Mouse (Mus musculus): ENCODE results near the gene St6galnac5. TPM values are rescaled to one million over a fixed set of nuclear protein-coding genes. Genes with fewer than 3 reads are reported as not detected.

St6galnac5 gene
- polyA plus RNA-seq, 1 experiment, result not detected

DNA sequence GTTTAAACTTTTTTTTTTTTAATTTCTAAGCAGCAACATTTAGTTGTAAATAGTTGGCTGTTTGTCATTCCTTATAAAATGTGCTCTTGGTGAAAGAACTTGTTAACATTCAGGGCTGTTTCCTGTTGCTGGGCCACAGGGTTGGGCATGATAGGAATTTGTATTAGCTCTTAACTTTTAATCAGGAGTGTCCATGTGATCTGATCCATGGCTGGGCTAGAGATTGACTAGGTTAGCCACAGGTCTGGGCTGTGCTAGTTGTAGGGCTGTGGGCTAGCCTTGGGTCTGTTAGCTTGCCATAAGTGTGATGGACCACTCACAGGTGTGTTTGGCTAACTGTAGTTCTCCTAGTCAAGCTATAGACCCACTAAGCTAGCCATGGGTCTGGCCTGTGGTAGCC lies 138.1 kb downstream of the St6galnac5 start:
- Histone ChIP-seq H3K4me1 (ENCODE audit: control insufficient read depth, insufficient read depth, low read length) (peaks cover 19% of the 10 kb centered on the region), H3K4me3 (ENCODE audit: insufficient read depth, low read depth, low read length) (no peak overlapping the region), H3K27ac (ENCODE audit: insufficient read depth, low read depth, low read length) (no peak overlapping the region)
- TF ChIP-seq CTCF (IDR thresholded peaks at IDR 0.05; ENCODE audit: insufficient read depth, low read depth, low read length) (no peak), POLR2A (IDR thresholded peaks at IDR 0.05; ENCODE audit: insufficient read depth, low read depth, low read length) (no peak)

DNA sequence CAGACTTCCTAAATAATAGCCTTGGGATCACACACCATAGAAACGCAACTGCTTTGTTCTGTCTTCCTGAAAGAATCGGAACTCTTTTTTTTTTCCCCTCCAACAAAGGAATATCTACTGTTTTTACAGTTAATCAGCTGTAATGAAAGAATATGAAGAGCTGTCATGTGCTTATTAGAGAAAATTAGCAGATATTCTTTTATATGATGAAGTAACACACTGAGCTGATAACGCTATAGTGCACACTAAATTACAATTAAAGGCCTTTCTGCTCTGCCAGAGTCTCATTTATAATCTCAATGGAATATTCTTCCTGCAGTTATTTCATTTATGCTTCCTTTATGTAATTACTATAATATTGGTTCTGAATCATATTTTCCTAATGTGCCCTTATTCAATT lies 139.4 kb downstream of the St6galnac5 start:
- Histone ChIP-seq H3K27ac (ENCODE audit: insufficient read depth, low read depth, low read length) (no peak overlapping the region), H3K4me1 (ENCODE audit: control insufficient read depth, insufficient read depth, low read length) (peaks cover 19% of the 10 kb centered on the region), H3K4me3 (ENCODE audit: insufficient read depth, low read depth, low read length) (no peak overlapping the region)
- TF ChIP-seq POLR2A (IDR thresholded peaks at IDR 0.05; ENCODE audit: insufficient read depth, low read depth, low read length), result no peak
- TF ChIP-seq CTCF (IDR thresholded peaks at IDR 0.05; ENCODE audit: insufficient read depth, low read depth, low read length), result no peak
- WGBS, result 48% methylated on average over 3 of the region's 3 CpGs

DNA sequence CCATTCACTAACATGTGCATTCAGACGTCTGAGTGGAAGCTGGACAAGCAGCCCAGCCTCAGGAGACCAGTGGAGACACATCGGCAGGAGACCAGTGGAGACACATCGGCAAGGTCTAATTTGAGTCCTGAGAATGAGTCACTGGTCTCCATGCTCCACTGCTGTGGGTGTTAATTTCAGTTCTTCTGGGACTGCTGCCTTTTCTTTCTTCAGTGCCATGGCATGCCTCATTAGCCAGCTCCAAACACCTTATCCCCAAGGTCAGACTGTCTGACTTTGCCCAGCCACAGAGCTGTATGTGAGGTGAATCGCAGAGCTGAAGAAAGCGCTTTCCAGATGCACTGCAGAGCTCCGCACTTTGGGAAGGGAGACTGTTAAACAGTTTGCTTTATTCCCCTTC lies 140.8 kb downstream of the St6galnac5 start:
- TF ChIP-seq CTCF (IDR thresholded peaks at IDR 0.05; ENCODE audit: insufficient read depth, low read depth, low read length) (no peak), POLR2A (IDR thresholded peaks at IDR 0.05; ENCODE audit: insufficient read depth, low read depth, low read length) (no peak)
- 47% methylated on average over 6 of the region's 6 CpGs for WGBS
- peaks cover 19% of the 10 kb centered on the region for H3K4me1 ChIP-seq (ENCODE audit: control insufficient read depth, insufficient read depth, low read length)
- peak overlapping the region; percentile 38; the same call in 1 of the 2 replicates for H3K27ac ChIP-seq (ENCODE audit: insufficient read depth, low read depth, low read length)
- no peak overlapping the region for H3K4me3 ChIP-seq (ENCODE audit: insufficient read depth, low read depth, low read length)

DNA sequence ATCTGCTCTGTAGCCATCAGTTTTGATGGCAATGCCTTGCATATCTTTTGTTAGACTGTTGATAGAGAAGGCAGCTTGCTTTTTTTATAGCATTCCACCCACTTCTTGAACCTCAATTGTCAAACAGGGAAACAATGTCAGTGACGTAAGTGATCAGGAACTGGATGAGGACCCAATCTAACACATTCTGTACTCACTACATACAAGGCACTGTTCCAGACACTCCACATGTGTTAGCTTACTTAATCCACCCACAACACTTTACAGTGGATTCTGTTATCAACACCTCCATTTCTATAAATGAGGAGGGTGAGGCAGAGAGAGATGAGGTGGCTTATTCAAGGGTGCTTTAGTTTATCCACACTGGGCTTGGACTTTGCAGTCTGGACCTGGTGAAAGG lies 144.1 kb downstream of the St6galnac5 start:
- 85% methylated on average over 1 of the region's 1 CpGs for WGBS
- Histone ChIP-seq H3K27ac (ENCODE audit: insufficient read depth, low read depth, low read length) (no peak overlapping the region), H3K4me3 (ENCODE audit: insufficient read depth, low read depth, low read length) (no peak overlapping the region), H3K4me1 (ENCODE audit: control insufficient read depth, insufficient read depth, low read length) (peaks cover 14% of the 10 kb centered on the region)
- TF ChIP-seq POLR2A (IDR thresholded peaks at IDR 0.05; ENCODE audit: insufficient read depth, low read depth, low read length), result no peak
- no peak for TF ChIP-seq CTCF (IDR thresholded peaks at IDR 0.05; ENCODE audit: insufficient read depth, low read depth, low read length)

DNA sequence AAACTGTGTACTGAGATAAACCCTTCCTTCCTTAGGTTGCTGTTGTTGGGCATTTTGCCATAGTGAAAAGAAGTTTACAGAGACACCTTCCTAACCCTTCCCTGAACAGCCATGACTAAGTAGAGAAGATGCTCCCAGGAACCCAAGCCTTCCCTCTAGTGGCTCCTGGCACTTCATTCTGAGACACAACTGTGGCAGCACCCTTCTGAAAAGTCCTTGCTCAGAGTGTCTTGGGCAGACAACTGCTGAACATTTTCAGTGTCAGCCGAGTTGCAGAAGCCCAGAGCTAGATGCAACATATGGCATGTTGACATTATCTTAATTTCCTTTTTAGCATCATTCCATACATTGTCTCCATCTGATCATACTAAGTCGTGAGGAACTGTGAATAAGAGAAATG lies 144.6 kb downstream of the St6galnac5 start:
- TF ChIP-seq CTCF (IDR thresholded peaks at IDR 0.05; ENCODE audit: insufficient read depth, low read depth, low read length) (no peak), POLR2A (IDR thresholded peaks at IDR 0.05; ENCODE audit: insufficient read depth, low read depth, low read length) (no peak)
- WGBS, result 78% methylated on average over 2 of the region's 2 CpGs

DNA sequence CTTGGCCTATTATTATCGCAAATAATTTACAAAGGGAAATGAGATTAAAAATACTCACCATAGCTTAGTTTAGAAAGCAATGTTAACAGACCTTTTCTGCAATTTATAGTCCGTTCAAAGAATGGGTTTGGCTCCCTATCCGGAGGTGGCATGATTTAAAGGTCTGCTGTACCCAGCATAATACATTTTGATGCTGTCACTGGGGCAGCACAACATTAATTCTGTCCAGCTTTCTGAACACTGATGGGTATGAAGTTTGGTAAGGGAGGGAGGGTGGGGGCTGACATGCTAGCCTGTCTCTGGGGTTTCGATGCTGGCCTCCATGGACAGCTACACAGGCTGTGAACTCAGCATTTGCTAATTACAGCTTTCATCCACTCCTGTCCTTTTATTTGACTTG lies 149.6 kb downstream of the St6galnac5 start:
- H3K4me3 ChIP-seq (ENCODE audit: insufficient read depth, low read depth, low read length), result no peak overlapping the region
- H3K4me1 ChIP-seq (ENCODE audit: control insufficient read depth, insufficient read depth, low read length), result no peaks in the 10 kb centered on the region
- WGBS, result 78% methylated on average over 4 of the region's 4 CpGs
- H3K27ac ChIP-seq (ENCODE audit: insufficient read depth, low read depth, low read length), result no peak overlapping the region
- no peak for TF ChIP-seq CTCF (IDR thresholded peaks at IDR 0.05; ENCODE audit: insufficient read depth, low read depth, low read length)
- TF ChIP-seq POLR2A (IDR thresholded peaks at IDR 0.05; ENCODE audit: insufficient read depth, low read depth, low read length), result no peak

More for the DNA sequence above, 144.6 kb downstream of the St6galnac5 start:
- Histone ChIP-seq H3K4me3 (ENCODE audit: insufficient read depth, low read depth, low read length) (no peak overlapping the region), H3K4me1 (ENCODE audit: control insufficient read depth, insufficient read depth, low read length) (peaks cover 14% of the 10 kb centered on the region), H3K27ac (ENCODE audit: insufficient read depth, low read depth, low read length) (no peak overlapping the region)

DNA sequence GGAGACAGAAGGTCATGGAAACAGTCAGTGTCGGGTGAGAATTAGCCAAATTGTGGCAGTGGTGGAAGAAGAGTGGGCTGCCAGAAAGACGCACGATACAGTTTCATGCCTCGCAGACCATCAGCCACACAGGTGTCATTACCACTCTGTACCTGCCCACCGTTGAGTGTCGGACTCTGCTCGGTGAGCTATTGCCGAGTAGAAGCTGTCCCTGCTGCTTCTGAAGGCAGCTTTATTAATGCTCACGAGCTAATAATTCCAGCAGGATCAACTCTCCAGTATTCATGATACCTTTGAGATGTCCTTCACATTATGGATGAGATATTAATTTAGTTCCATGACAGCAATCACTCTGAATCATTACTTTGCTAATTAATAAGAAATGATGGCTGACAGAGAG lies 150.1 kb downstream of the St6galnac5 start:
- WGBS, result 93% methylated on average over 9 of the region's 9 CpGs
- no peak for TF ChIP-seq POLR2A (IDR thresholded peaks at IDR 0.05; ENCODE audit: insufficient read depth, low read depth, low read length)
- no peak for TF ChIP-seq CTCF (IDR thresholded peaks at IDR 0.05; ENCODE audit: insufficient read depth, low read depth, low read length)
- Histone ChIP-seq H3K27ac (ENCODE audit: insufficient read depth, low read depth, low read length) (no peak overlapping the region), H3K4me3 (ENCODE audit: insufficient read depth, low read depth, low read length) (no peak overlapping the region), H3K4me1 (ENCODE audit: control insufficient read depth, insufficient read depth, low read length) (no peaks in the 10 kb centered on the region)

DNA sequence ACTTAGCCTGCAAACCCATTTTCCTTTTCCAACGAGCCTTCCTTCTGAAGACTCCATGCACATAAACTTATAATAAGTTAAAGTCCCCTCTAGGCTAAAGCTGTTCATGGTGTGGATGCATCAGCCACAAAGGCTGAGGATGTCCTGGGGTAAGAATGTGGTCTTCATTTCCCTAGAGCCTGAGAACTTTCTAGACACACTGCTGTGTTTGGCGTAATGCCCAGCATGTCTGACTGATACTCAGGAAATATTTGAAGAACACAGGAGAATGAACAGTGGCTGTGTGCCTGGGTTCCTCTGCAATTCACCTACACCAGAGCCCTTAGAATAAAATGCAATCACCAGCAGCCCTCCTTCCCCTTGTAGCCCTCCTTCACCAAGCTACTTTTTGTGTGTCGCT lies 150.7 kb downstream of the St6galnac5 start:
- WGBS, result 67% methylated on average over 3 of the region's 3 CpGs
- TF ChIP-seq POLR2A (IDR thresholded peaks at IDR 0.05; ENCODE audit: insufficient read depth, low read depth, low read length) (no peak), CTCF (IDR thresholded peaks at IDR 0.05; ENCODE audit: insufficient read depth, low read depth, low read length) (no peak)
- Histone ChIP-seq H3K4me1 (ENCODE audit: control insufficient read depth, insufficient read depth, low read length) (no peaks in the 10 kb centered on the region), H3K4me3 (ENCODE audit: insufficient read depth, low read depth, low read length) (no peak overlapping the region), H3K27ac (ENCODE audit: insufficient read depth, low read depth, low read length) (no peak overlapping the region)

DNA sequence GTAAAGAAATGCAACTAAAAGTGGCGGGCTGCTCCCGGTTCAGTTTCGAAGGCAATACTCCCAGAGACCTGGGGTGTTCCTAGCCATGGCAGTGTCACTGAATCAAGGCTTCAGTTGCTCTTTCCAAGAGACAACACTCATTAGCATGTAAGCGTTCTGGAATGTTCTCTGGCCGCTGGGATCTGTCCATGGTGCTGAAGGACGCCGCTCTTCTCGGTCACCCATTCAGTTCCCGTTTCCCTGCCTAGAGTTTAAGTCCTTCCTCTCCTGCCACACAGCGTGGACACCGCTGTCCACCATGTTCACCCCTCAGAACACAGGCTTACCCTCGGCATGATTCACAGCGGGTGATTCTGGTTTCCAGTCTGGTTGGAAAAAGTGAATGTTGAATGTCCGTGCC lies 160.8 kb downstream of the St6galnac5 start:
- TF ChIP-seq CTCF (IDR thresholded peaks at IDR 0.05; ENCODE audit: insufficient read depth, low read depth, low read length) (no peak), POLR2A (IDR thresholded peaks at IDR 0.05; ENCODE audit: insufficient read depth, low read depth, low read length) (no peak)
- Histone ChIP-seq H3K4me3 (ENCODE audit: insufficient read depth, low read depth, low read length) (no peak overlapping the region), H3K27ac (ENCODE audit: insufficient read depth, low read depth, low read length) (no peak overlapping the region), H3K4me1 (ENCODE audit: control insufficient read depth, insufficient read depth, low read length) (peaks cover 4% of the 10 kb centered on the region; the same call in 1 of the 2 replicates)
- 65% methylated on average over 14 of the region's 14 CpGs for WGBS

DNA sequence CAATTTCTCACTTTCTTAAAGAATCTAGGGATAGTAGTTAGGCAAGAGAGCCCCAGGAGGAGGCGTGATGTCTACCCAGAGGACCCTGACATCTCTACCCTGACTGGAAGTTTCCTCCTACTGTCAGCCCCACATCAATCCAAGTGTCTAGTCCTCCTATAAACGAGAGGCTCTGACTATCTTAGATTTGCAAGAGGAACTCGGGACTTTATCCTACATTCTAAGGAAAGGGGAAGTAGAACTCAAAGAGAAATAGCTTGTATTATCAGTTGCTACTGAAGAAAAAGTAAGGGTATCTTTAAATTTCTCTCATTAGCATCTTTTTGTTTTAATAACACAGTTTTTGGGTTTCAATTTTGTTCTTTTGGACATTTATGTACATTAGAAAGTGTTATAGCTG lies 161.6 kb downstream of the St6galnac5 start:
- no peak for TF ChIP-seq POLR2A (IDR thresholded peaks at IDR 0.05; ENCODE audit: insufficient read depth, low read depth, low read length)
- no peak for TF ChIP-seq CTCF (IDR thresholded peaks at IDR 0.05; ENCODE audit: insufficient read depth, low read depth, low read length)
- Histone ChIP-seq H3K27ac (ENCODE audit: insufficient read depth, low read depth, low read length) (no peak overlapping the region), H3K4me3 (ENCODE audit: insufficient read depth, low read depth, low read length) (no peak overlapping the region), H3K4me1 (ENCODE audit: control insufficient read depth, insufficient read depth, low read length) (peaks cover 4% of the 10 kb centered on the region; the same call in 1 of the 2 replicates)
- 86% methylated on average over 3 of the region's 3 CpGs for WGBS
